Mouse (Mus musculus) adrenal gland, adult 2 months (tissue): ENCODE data around the gene Gm49378. TPM values are rescaled to one million over a fixed set of nuclear protein-coding genes. Genes with fewer than 3 reads are reported as not detected.

Experiments
- DNase-seq: peaks from one replicate; pipeline ENCODE4 v3.0.0; 2021
- polyA plus RNA-seq: library from polyadenylated mRNA; depleted of rRNA; stranded (reverse); fragments of >200 nt; gene quantifications from 2 replicates; pipeline ENCODE4 v1.2.3, GENCODE M21; 2012
- total RNA-seq, 2 experiments: library from RNA; stranded (reverse); gene quantifications; 2 replicates each; pipeline ENCODE4 v1.2.3; 2021

Gene Gm49378
- total and polyA plus RNA-seq, 3 experiments: 3.9 to 40.2 TPM; not detected in 1

DNA sequence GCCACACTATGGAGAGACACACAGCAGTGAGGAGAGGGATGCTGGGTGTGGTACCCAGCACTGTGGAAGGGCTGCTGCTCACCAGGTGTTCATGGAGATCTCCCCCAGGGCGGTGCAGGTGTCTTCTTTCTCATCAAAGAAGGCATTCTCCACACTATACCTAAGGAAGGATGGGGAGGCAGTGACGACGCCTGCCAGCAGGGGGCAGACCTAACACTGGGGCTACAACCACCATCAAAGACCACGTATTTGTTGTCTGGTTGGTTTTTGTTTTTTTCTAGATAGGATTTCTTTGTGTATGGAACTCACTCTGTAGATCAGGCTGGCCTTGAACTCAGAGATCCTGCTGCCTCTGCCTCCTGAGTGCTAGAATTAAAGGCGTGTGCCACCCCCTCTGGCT is 8.4 kb downstream of the Gm49378 start:
- DNase-seq: peak; percentile 56

DNA sequence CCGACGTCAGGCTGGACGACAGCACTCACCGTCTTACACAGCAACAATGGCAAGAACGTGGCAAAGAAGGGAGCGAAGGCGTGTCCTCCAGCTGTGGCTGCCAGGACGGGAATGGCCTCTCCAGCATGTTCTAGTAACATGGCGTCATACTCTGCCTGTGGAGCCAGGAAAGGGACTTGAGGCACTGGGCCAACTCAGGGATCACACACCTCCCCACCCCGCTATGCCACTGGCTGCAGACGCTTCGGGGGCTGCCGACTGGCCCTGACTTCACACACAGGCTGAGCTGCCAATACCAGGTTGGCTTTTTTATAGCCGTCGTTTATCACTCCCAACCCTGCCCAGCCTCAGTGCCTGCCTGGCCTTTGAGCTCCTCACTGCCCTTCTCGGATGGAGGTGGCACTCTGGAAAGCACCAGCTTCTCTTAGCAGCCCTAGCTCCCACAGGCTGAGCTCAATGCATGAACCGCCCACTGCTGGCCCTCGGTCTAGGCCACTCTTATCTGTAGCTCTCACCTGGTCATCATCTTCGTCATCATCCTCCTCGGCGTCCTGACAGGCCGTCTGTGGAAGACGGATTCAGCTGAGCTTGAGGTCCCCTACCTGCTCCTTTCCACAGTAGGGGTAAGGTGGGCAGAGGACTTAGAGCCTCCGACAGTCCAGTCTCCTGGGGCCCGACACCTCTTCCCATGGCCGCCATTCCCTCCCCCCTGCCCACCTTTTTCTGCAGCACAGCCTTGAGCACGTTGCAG is 9.4 kb downstream of the Gm49378 start:
- DNase-seq: no peak

DNA sequence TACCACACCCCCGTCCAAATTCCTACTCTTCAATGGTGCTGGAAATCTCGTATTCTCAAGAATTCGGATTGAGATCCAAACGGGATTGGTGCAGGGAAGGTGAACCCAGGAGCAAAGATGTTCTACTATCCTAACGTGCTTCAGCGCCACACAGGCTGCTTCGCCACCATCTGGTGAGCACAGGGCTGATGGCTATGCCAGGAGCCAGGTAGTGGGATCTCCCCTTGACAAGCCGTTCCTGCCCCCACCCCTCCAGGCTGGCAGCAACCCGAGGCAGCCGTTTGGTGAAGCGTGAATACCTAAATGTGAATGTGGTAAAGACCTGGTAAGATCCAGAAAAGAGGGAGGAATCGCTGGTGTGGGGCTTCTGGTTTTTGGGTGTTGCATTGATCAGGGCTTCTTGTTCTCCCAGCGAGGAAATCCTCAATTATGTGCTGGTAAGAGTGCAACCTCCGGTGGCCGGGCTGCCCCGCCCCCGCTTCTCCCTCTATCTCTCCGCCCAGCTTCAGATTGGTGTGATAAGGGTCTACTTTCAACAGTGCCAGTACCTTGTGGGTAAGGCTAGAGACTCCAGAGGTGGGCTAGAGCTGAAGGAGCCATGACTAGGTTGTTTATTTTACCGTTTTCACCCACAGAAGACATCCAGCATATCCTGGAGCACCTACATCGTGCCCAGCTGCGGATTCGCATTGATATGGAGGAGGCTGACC is 19.1 kb downstream of the Gm49378 start:
- no peak for DNase-seq

DNA sequence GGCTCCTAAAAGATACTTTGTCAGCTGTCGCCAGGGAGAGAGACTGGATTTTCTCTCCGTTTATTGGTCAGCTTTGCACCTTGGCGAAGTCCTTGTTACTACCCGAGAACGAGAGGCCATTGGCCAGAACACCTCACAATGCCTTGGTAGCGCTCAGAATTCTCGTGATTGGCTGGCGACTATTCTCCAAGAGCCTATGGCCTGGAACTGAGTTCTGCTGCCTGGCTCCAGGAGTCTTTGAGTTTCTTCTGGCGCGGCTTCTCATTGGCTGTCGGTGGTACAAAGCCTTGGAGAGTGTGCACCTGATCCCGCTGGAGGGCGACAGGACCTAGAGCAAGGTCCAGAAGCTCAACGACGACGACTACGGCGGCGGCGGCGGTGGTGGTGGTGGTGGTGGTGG is 19.9 kb downstream of the Gm49378 start, which contains the start of gene Rec8:
Rec8 (plus strand) TSS at position 216 of the 400 bp plus-strand sequence.
- peak; percentile 45 for DNase-seq

DNA sequence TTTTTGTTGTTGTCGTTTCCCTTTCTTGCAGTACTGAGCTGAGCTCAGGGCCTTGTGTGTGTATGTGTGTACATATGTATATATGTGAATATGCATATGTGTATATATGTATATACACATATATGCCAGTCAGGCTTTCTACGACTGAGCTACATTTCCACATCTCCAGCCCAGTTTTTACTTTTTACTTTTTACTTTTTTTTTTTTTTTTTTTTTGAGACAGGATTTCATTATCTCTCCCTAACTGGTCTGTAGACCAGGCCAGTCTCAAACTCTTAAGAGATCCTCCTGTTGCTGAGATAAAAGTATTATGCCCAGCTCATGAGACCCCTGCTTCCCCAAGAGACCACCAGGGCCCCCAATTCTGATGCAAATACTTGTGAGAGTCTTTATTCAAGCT is 20.9 kb downstream of the Gm49378 start:
- DNase-seq: no peak

DNA sequence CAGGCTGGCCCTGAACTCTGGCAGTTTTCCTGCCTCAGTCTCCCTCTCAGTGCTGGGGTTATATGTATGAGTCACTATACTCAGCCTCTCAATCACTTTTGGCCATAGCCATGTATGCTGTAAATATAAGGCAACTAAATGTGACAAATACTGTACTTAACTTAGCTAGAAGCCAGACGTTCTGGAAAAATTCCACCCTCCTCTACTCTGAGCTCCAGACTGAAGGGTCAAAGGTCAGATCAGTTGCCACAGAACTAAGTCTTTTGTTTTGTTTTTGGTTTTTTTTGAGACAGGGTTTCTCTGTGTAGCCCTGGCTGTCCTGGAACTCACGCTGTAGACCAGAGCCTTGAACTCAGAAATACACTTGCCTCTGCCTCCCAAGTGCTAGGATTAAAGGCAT is 21.8 kb downstream of the Gm49378 start:
- DNase-seq: no peak

DNA sequence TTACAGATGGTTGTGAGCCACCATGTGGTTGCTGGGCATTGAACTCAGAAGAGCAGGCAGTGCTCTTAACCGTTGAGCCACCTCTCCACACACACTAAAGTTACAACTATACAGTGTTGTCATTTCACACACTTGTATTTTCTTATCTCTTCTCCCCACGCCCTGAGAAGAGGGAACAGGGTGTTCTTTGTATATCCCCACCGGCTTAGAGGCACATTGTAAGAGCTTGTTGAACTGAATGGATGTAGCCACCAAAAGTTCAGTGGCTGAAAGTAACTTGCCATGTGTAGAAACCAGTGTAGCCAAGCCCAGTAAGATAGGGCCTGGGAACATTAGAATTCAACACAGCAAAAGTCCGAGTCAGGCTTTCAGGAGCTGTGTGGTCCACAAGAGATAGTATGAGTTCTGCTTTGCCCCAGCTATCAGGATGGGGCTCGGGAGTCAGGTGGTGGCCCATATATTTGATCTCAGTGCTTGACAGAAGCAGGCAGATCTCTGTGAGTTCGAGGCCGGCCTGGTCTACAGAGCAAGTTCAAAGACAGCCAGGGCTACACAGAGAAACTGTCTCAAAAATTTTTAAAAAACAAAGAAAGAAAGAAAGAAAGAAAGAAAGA is 23.0 kb downstream of the Gm49378 start:
- DNase-seq: no peak

DNA sequence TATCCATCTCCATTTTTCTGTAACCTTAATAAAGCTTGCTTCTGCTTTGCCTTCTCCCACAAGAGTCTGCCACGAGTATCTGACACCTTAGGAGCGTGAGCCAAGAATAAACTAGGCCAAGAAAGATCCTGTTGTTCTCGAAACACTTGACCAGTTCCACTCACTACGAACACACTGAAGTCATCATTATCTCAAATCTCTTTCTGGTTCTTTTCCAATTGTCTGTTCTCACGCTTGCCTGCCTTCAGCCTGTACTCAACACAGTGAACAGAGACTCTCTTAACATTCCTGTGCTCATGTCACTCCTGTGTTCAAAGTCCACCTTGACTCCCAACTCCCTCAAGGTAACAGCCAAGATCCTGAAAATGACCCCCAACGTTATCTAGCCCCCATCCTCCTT is 24.3 kb downstream of the Gm49378 start:
- DNase-seq: no peak

DNA sequence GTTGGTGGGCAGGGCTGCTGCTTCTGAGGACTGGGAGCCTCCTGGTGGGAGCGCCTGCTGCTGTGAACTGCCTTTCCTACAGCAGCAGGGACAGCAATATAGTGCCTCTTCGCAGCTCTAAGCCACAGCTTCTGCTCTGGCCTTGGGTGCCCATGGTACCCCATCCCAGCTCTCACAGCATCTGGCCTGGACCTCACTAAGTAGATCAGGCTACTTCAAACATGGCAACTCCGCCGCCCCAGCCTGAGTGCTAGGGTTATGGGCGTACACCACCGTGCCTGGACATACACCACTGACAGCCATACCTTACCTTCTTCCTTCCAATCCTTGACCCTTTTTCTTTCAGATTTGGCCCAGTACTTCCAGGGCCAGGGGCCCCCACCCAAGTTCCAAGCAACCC is 29.4 kb downstream of the Gm49378 start:
- no peak for DNase-seq

DNA sequence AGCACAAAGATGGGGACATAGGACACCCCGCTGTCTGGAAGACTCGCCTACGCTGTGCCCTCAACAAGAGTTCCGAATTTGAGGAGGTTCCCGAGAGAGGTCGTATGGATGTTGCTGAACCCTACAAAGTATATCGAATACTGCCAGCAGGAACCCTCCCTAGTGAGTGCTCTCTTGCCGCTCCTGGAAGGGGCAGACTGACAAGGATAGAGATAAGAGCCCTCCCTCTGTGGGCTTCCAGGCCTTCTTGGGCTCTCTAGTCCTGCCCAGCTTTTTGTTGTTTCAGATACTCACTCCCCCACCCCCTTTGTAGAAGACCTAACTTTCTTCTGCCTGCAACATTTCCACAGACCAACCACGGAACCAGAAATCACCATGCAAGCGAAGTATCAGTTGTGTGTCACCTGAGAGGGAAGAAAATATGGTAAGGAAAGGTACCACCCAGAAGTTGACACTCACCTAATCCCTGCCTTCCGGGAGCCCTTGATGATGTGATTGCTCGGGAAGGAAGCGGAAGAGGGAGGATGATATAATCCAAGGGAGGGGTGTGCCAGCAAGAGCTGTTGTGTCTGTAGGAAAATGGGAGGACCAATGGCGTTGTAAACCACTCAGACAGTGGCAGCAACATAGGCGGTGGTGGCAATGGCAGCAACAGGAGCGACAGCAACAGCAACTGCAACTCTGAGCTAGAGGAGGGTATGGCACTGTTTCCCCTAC is 31.8 kb downstream of the Gm49378 start:
- no peak for DNase-seq

DNA sequence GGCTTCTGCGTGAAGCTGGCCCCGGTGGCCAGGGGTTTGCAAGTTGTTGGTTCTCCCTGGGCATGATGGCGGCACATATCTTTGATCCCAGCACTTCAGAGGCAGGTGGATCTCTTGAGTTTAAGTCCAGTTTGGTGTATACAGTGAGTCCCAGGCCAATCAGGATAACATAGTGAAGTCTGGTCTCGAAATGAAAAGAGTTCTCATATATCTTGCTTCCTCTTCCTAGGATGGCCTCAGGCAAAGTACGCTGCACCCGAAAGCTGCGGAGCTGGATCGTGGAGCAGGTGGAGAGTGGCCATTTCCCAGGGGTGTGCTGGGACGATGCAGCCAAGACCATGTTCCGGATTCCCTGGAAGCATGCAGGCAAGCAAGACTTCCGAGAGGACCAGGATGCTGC is 32.9 kb downstream of the Gm49378 start:
- no peak for DNase-seq

DNA sequence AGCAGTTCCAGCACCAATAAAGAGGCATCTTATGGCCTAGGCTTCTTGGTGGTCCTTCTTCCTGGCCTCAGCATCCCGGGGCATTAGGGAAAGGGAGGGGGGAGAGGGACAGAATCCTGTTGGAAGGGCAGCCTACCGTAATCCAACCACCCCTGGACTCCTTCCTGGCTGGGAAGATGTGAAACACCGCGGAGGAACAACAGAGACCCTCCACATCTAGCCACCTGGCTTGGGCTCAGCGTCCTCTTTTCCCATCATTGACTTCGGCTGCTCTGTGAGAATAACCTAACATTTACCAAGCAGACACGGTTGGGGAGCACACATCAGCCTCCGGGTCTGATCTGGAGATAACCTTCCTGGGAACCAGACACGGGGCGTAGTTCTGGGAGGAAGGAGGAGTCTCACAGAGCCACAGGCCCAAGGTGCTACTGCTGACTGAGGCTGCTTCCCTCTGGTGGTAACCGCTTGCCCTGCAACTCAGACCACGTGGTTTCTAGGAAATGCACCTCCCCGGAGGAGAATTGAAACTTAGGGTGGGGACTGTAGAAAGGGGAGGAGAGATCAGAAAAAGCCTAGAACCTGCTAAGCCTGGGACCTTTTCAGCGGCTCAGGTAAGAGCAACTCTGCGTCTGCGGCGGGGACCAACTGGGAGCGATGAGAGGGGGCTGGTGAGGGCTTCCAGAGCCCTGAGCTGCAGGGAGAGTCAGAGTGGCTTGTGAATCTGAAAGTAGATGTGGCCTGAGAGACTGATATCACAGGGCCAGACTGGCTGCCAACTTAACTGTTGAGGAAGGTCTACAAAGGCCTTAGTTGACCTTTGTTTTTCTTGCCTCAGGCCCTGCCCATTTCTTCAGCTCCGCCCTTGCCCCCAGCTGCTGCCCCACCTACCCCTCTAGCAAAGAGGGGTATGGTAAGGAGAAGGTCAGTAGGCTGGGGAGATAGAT is 33.8 kb downstream of the Gm49378 start:
- DNase-seq: peak; percentile 96

DNA sequence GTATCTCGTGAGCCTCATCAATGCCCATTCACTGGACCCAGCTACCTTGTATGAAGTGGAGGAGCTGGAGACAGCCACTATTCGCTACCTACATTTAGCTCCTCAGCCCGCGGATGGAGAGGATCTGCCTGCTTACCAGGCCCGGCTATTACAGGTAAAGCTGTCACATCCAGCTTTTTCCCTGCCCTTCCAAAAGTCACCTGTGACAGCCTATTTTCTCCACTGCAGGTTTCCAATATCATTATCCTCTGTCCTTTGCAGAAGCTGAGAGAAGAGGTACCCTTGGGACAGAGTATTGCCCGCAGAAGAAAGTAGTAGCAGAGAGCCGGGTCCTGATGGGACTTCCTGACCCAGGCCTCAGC is 34.4 kb downstream of the Gm49378 start, which contains the start of gene Irf9:
Irf9 (plus strand) TSS at position 301 of the 362 bp plus-strand sequence.
- DNase-seq: no peak

DNA sequence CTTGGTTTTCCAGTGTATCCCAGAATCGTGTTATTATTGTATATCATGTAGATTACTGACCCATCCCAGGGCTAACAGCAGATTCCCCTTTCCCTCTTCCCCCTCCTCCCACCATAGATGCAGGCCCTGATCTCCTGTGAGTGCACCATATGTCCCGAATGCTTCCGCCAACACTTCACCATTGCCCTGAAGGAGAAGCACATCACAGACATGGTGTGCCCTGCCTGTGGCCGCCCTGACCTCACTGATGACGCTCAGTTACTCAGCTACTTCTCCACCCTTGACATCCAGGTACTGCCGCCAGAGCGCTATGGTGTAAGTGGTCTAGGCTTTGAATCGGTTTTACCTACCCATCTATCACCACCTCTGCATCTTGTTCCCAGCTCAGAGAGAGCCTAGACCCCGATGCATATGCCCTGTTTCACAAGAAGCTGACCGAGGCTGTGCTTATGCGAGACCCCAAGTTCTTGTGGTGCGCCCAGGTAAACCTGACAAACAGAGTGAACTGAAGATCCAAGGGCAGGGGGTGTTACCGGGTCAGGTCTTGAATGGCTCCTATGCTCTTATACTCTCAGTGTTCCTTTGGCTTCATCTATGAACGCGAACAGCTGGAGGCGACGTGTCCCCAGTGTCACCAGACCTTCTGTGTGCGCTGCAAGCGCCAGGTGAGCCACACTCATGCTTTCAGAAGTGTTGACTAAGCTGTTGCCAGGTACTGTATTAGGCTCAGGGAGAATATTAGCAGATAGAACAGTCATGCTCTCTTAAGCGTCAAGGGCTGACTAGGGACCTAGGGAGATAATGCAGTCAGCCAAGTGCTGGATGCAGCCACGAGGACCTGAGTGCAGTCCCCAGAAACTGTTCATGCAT is 38.9 kb downstream of the Gm49378 start:
- DNase-seq: no peak

DNA sequence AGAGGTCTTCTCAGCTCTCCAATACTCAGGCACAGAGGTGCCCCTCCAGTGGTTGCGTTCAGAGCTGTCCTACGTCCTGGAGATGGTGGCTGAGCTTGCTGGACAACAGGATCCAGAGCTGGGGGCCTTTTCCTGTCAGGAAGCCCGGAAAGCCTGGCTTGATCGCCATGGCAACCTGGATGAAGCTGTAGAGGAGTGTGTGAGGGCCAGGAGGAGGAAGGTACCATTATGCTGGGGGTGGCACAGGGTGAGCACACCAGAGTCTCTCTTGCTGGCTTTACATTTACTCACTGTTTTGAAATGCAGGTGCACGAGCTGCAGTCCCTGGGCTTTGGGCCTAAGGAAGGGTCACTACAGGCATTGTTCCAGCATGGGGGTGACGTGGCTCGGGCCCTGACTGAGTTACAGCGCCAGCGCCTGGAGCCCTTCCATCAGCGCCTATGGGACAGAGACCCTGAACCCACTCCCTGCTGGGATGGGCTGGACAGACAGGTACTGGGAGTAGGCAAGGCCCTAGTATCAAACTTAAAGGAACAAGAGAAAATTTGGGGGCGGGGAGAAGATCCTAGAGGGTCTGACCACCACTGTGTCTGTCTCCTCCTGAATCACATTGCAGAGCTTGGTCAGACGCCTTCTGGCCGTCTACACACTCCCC is 41.5 kb downstream of the Gm49378 start:
- DNase-seq: no peak

DNA sequence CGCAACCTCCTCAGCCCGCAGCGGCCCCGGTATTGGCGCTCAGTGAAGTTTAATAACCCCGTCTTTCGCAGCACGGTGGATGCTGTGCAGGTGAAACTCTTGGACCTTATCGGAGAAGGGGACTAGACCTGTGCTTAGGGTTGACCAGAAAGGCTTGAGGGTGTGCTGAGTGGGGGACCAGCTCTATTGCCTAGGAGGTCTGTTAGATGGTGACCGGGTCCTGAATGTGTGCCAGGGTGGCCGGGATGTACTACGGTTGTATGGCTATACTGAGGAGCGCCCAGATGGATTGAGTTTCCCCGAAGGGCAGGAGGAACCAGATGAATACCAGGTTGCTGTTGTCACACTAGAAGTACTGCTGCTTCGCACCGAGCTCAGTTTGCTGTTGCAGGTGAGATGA is 45.5 kb downstream of the Gm49378 start:
- no peak for DNase-seq

DNA sequence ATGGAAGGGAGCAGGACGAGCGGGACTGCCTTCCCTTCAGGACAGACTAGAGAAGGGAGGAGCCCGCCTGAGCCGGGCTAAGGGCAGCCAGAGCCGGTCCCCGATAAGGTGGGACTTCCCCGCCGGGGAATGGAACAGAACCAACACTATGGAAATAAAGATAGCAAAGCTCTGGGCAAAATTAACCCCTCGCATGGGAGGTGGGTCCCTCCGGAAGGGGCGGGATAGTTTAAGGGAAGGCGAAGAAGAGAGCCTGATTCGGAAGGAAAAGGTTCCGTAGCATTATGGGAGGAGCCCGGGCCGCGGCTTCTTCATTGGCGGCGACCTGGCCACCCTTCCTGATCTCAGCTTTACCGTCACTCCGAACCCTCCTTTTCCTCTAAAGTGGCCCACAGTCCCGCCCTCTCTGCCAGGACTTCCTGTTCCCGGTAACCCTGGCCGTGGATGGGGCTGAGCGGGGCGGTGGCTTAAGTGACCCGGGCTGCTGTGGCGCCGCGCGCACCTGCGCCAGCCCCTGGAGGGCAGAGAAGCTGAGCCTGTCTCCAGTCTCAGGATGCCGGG is 46.3 kb downstream of the Gm49378 start, which contains the start of gene Rnf31:
Rnf31 (plus strand) TSS at position 378 of the 561 bp plus-strand sequence.
- peak; percentile 98 for DNase-seq

DNA sequence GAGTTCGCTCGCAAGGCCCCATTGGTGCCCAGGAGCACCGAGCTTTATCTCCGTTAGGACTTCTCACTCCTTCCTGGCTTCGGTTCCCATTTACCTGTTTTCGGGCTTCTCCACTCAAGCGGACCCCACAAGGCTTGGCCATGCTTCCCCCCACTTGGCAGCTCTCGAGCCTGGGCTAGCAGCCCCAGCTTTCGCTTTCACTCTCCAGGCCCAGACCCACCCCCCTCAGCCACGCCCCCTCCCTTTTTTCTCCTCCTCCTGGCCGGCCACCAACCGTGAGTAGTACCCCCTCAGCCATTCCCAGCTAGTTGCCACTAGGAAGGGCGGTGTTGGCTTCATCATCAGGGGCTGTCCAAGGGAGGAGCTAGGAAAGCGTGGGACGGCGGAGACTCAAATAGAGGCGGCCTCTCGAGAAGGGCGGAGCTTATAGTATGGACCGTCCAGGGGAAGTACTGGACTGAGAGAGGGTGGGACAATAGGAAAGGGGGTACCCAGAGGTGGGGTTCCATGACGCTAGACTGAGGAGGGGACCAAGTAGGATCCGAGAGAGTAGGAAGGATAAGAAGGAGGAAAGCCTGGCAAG is 46.9 kb downstream of the Gm49378 start, which contains the start of gene Psme2:
Psme2 (minus strand) TSS at position 366 of the 583 bp plus-strand sequence.
- DNase-seq: peak; percentile 97
